Mouse (Mus musculus) lung, postnatal 25 days (tissue): ENCODE results near the gene Gjd2.

Experiments used
- DNase-seq: peaks from one replicate; pipeline ENCODE4 v3.0.0; 2022; ENCODE audit warnings: low spot score

Gene Gjd2

GRCm38 (mm10) chr2:114012749-114013211, 639 bp downstream of the Gjd2 start:
- no peak for DNase-seq

GRCm38 (mm10) chr2:114011838-114012237, 1.6 kb downstream of the Gjd2 start:
- DNase-seq: peak; percentile 8

- no peak for DNase-seq
Measured at GRCm38 (mm10) chr2:114008321-114008720, 5.1 kb downstream of the Gjd2 start.

GRCm38 (mm10) chr2:113997484-113997883, 15.9 kb downstream of the Gjd2 start:
- no peak for DNase-seq

- no peak for DNase-seq
Measured at GRCm38 (mm10) chr2:113996930-113997329, 16.5 kb downstream of the Gjd2 start.

GRCm38 (mm10) chr2:113984890-113985289, 28.5 kb downstream of the Gjd2 start:
- DNase-seq: no peak

GRCm38 (mm10) chr2:113980664-113981063, 32.8 kb downstream of the Gjd2 start:
- DNase-seq: no peak

- DNase-seq: no peak
Measured at GRCm38 (mm10) chr2:113978151-113978771, 35.2 kb downstream of the Gjd2 start.

- no peak for DNase-seq
Measured at GRCm38 (mm10) chr2:113973950-113974349, 39.5 kb downstream of the Gjd2 start.

GRCm38 (mm10) chr2:113966421-113966820, 47.0 kb downstream of the Gjd2 start:
- DNase-seq: no peak
